Mouse (Mus musculus) CD4-positive, CD25-positive, alpha-beta regulatory T cell, adult 4 months (primary cell): Measurements from ENCODE around the gene 1700024G13Rik. TPM values are rescaled to one million over a fixed set of nuclear protein-coding genes. Genes with fewer than 3 reads are reported as not detected.

Experiments
- ATAC-seq: one replicate; pipeline ENCODE4 v1.8.0; 2017
- polyA plus RNA-seq, 2 experiments: library from polyadenylated mRNA; unstranded; fragments of 100-300 nt; shearing (Covaris generic); gene quantifications; one replicate each; pipeline ENCODE4 v1.2.1; 2017

1700024G13Rik gene
- polyA plus RNA-seq, 2 experiments from 2014 or later, result not detected

GRCm38 (mm10) chr14:32327366-32327765 lies 60.8 kb downstream of the 1700024G13Rik start:
- no peak for ATAC-seq

Other genes starting within 250 kb of the 1700024G13Rik start
- gene Msmb, start 246.4 kb downstream of the 1700024G13Rik start, polyA plus RNA-seq, result not detected
- 10 to 100 TPM; 92.5 to 95.7 TPM for gene Ncoa4, start 228.5 kb downstream of the 1700024G13Rik start, polyA plus RNA-seq
- 100 to 1,000 TPM; 117 to 118 TPM for gene Timm23, start 186.5 kb downstream of the 1700024G13Rik start, polyA plus RNA-seq
- gene Parg, start 186.4 kb downstream of the 1700024G13Rik start, polyA plus RNA-seq, result 10 to 100 TPM; 18.5 to 21.5 TPM
- not detected for gene Ogdhl, start 66.4 kb downstream of the 1700024G13Rik start, polyA plus RNA-seq
- not detected for gene Slc18a3, start 76.5 kb upstream of the 1700024G13Rik start, polyA plus RNA-seq
- gene Chat, start 77.6 kb upstream of the 1700024G13Rik start, polyA plus RNA-seq, result not detected
- 1 to 10 TPM; 6.3 to 9.7 TPM for gene Ercc6, start 125.1 kb upstream of the 1700024G13Rik start, polyA plus RNA-seq
- gene Prrxl1, start 211.0 kb upstream of the 1700024G13Rik start, polyA plus RNA-seq, result not detected